Comparison of ENCODE assay signal across 8 mouse cellular contexts in genomic region chr12:12263371-12263791, GRCm38 (mm10). TPM values are rescaled to one million over a fixed set of nuclear protein-coding genes. Genes with fewer than 3 reads are reported as not detected.
A peak's percentile ranks its signal among the peaks of the same experiment; 100 is the strongest.
DNase-seq lines count a peak whose midpoint lies in the region; ATAC-seq and TF ChIP-seq lines count a peak whose summit lies in the region.

No protein-coding gene starts in this region.

- H3K9ac ChIP-seq in kidney, embryonic 15.5 days = no peak overlapping the region
- H3K9ac ChIP-seq in midbrain, embryonic 12.5 days (replicated peaks) = peak overlapping the region; percentile 8; the same call in 1 of the 2 replicates
- H3K9ac ChIP-seq in stomach, postnatal 0 days (ENCODE audit: low read length) = no peak overlapping the region

- no peaks in the 10 kb centered on the region for H3K27me3 ChIP-seq in kidney, embryonic 15.5 days
- H3K27me3 ChIP-seq in midbrain, embryonic 12.5 days = peaks cover 6% of the 10 kb centered on the region; the same call in 1 of the 2 replicates
- no peaks in the 10 kb centered on the region for H3K27me3 ChIP-seq in stomach, postnatal 0 days (ENCODE audit: control insufficient read depth, insufficient read depth, low read length)

- no peak for DNase-seq in kidney, postnatal 36 days
- peak; percentile 29 for DNase-seq in cerebellum, adult 11-12 months
- DNase-seq in frontal cortex, adult 2 months (ENCODE audit: extremely low spot score in 1 of 2, low spot score in 1 of 2) = peak; percentile 63 to 74
- DNase-seq in layer of hippocampus, postnatal 10 days (ENCODE audit: low spot score in 2 of 2) = peak; percentile 50 to 66
- DNase-seq in stomach, postnatal 0 days (ENCODE audit: low spot score) = peak; percentile 24

- no peak overlapping the region for H3K27ac ChIP-seq in kidney, embryonic 15.5 days
- no peak overlapping the region for H3K27ac ChIP-seq in midbrain, embryonic 12.5 days (replicated peaks)
- no peak overlapping the region for H3K27ac ChIP-seq in stomach, postnatal 0 days (replicated peaks)

- H3K36me3 ChIP-seq in kidney, embryonic 15.5 days = no peaks in the 10 kb centered on the region
- no peaks in the 10 kb centered on the region for H3K36me3 ChIP-seq in midbrain, embryonic 12.5 days
- no peaks in the 10 kb centered on the region for H3K36me3 ChIP-seq in stomach, postnatal 0 days (ENCODE audit: control insufficient read depth, insufficient read depth, low read length)

- WGBS in kidney, embryonic 15.5 days = 0% methylated on average over 1 of the region's 1 CpGs
- 0% methylated on average over 1 of the region's 1 CpGs for WGBS in midbrain, embryonic 12.5 days
- 29% methylated on average over 1 of the region's 1 CpGs for WGBS in stomach, postnatal 0 days

- peak; percentile 9; the same call in 1 of the 2 replicates for ATAC-seq in kidney, embryonic 15.5 days (replicated peaks; ENCODE audit: low FRiP score)
- peak; percentile 35 for ATAC-seq in midbrain, embryonic 12.5 days (ENCODE audit: low FRiP score, low read depth)
- no peak for ATAC-seq in stomach, postnatal 0 days (ENCODE audit: low FRiP score, low TSS enrichment)
- no peak for ATAC-seq in erythroblast, adult 5-6 weeks (replicated peaks; ENCODE audit: low FRiP score, poor library complexity, severe bottlenecking)

- peak overlapping the region; percentile 77 for H3K4me3 ChIP-seq in kidney, embryonic 15.5 days (replicated peaks)
- H3K4me3 ChIP-seq in midbrain, embryonic 12.5 days = peak overlapping the region; percentile 70; the same call in 1 of the 2 replicates
- peak overlapping the region; percentile 69 for H3K4me3 ChIP-seq in stomach, postnatal 0 days (ENCODE audit: low read depth, low read length)

- TF ChIP-seq CTCF in stomach, postnatal 0 days (IDR thresholded peaks at IDR 0.05; ENCODE audit: low read depth) = no peak

- no peak for TF ChIP-seq EP300 in stomach, postnatal 0 days (optimal IDR thresholded peaks at IDR 0.05)

- H3K4me2 ChIP-seq in kidney, embryonic 15.5 days = peak overlapping the region; percentile 92
- H3K4me2 ChIP-seq in midbrain, embryonic 12.5 days (replicated peaks) = peak overlapping the region; percentile 83
- H3K4me2 ChIP-seq in stomach, postnatal 0 days (replicated peaks; ENCODE audit: low read depth) = peak overlapping the region; percentile 86

- peaks cover 18% of the 10 kb centered on the region for H3K4me1 ChIP-seq in kidney, embryonic 15.5 days
- H3K4me1 ChIP-seq in midbrain, embryonic 12.5 days = peaks cover 24% of the 10 kb centered on the region
- 0 out of 2 replicates have a peak, but pooled peaks cover 2% of the 10 kb centered on the region for H3K4me1 ChIP-seq in stomach, postnatal 0 days (replicated peaks; ENCODE audit: control insufficient read depth, insufficient read depth)

- no peaks in the 10 kb centered on the region for H3K9me3 ChIP-seq in kidney, embryonic 15.5 days (replicated peaks)
- no peaks in the 10 kb centered on the region for H3K9me3 ChIP-seq in midbrain, embryonic 12.5 days
- no peaks in the 10 kb centered on the region for H3K9me3 ChIP-seq in stomach, postnatal 0 days (ENCODE audit: control insufficient read depth, low read length)

RNA-seq across cellular contexts. Expression of gene Fam49a, which starts 1.4 kb away (rescaled TPM):
- 6.2 and 6.8 TPM in 2 replicates for polyA plus RNA-seq in kidney, embryonic 15.5 days (2015; fragmentation: Nextera tagmentation; extraction: Ambion mirVana)
- 65.5 and 77.3 TPM in 2 replicates for polyA plus RNA-seq in frontal cortex, adult 2 months (2012; rRNA removed)
- total RNA-seq in layer of hippocampus, postnatal 10 days (2021) = 100 to 1,000 TPM; 253 to 256 TPM
- 16.8 and 19.4 TPM in 2 replicates for polyA plus RNA-seq in midbrain, embryonic 12.5 days (2016; fragmentation: Nextera tagmentation; extraction: Ambion mirVana)
- polyA plus RNA-seq in stomach, postnatal 0 days (2015; fragmentation: Nextera tagmentation; extraction: Ambion mirVana) = 4.9 and 5.3 TPM in 2 replicates
- total RNA-seq in erythroblast, adult 5-6 weeks (2015; ENCODE audit: low replicate concordance) = 3.1 TPM in 2 replicates
- 1.8 and 8.4 TPM in 2 replicates for total RNA-seq in erythroblast, adult 5-6 weeks (2017; ENCODE audit: low replicate concordance)

Comparison
In these comparisons a context has a peak if more than half of its experiments do, and no peak if none do; other contexts are left out.
1. ATAC-seq: peak in kidney, embryonic 15.5 days (single experiment) and midbrain, embryonic 12.5 days (single experiment); none in stomach, postnatal 0 days (single experiment) and erythroblast, adult 5-6 weeks (single experiment).
2. DNase-seq: peak in cerebellum, adult 11-12 months (single experiment), frontal cortex, adult 2 months (2 of 2), layer of hippocampus, postnatal 10 days (2 of 2) and stomach, postnatal 0 days (single experiment); none in kidney, postnatal 36 days (0 of 2).
3. Peak in every context shown above with its lines, with median percentiles within 50 percentile points of each other: H3K4me2 ChIP-seq and H3K4me3 ChIP-seq.